Mouse (Mus musculus): ENCODE measurements around the gene Vcl.

DNA sequence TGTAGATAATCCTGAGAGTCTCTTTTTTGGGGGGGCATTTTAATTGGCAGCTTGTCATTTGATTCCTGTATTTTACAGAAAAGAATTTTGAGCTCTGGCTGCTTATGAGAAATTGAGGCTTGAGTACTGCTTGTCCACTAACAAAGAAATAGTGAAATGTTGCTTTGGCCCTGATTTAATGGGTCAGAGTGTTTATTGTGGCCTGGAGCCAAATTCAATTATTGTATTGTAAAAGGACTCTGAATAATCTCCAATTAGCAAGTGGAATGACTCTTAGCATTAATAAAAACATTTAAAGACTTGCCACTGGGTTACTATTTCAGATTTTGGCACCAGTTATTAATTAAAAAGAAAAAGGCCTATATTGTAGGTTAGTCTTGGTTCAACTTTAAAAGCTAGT, 26.8 kb downstream of the Vcl start:
- no peak for TF ChIP-seq POLR2A (IDR thresholded peaks at IDR 0.05; ENCODE audit: extremely low read depth, insufficient read depth, low read length)
- no peak for TF ChIP-seq CTCF (IDR thresholded peaks at IDR 0.05; ENCODE audit: extremely low read depth, insufficient read depth, low read length)

All from cortical plate, adult 2 months (tissue).